8 mouse cellular contexts compared by ENCODE assay signal in the genomic region with DNA sequence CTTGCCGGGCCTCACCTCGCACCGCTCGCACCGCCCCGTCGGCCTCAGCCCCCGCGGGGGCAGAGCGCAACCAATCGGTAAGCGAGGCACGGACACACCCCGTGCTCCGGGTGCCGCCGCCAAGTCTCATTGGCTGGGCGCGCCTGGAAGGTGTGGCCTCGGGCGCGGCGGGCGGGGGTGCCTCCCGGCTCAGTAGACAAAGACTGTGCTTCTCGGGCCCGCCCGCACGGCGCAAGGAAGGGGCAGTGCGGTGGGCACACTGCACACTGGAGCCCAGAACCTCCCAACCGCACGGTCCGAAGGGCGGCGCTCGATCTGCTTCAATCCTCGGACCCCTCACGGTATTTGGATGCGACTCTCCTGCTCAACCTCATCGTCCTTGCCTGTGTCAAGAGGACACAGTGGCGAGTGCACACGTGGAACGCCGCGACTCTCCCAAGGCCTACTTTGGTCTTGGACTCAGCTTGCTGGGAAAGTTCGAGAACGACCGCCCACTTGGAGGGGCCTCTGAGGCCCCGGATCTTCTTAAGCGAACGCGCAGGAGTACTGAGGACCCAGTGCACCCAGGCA. TPM values are rescaled to one million over a fixed set of nuclear protein-coding genes. Genes with fewer than 3 reads are reported as not detected.
DNase-seq lines count a peak whose midpoint lies in the region; ATAC-seq lines count a peak whose summit lies in the region.

A gene (minus strand): TSS at position 44 of the 570 bp plus-strand sequence.
A gene (plus strand): TSS at position 207 of the 570 bp plus-strand sequence.

- peak within 1 kb of the TSS; percentile 99 for H3K4me2 ChIP-seq in heart, embryonic 14.5 days (ENCODE audit: low read length)
- peak within 1 kb of the TSS; percentile 96 for H3K4me2 ChIP-seq in liver, embryonic 13.5 days
- H3K4me2 ChIP-seq in stomach, embryonic 16.5 days (ENCODE audit: low read depth, low read length), result peak within 1 kb of the TSS; percentile 90

- WGBS in heart, embryonic 14.5 days, result 0% methylated on average over 53 of the region's 53 CpGs
- WGBS in liver, embryonic 13.5 days (ENCODE audit: insufficient replicate concordance), result under 1% methylated on average over 44 of the region's 53 CpGs
- WGBS in stomach, embryonic 16.5 days, result under 1% methylated on average over 53 of the region's 53 CpGs

- no peaks in the 10 kb centered on the region for H3K27me3 ChIP-seq in heart, embryonic 14.5 days (ENCODE audit: control insufficient read depth, insufficient read depth, low read length)
- no peaks in the 10 kb centered on the region for H3K27me3 ChIP-seq in liver, embryonic 13.5 days
- no peaks in the 10 kb centered on the region for H3K27me3 ChIP-seq in stomach, embryonic 16.5 days (ENCODE audit: control insufficient read depth, insufficient read depth, low read length)

- H3K4me1 ChIP-seq in brown adipose tissue, adult 24 weeks (ENCODE audit: control insufficient read depth, insufficient read depth, insufficient read length, low read length), result peaks cover 21% of the 10 kb centered on the region
- peaks cover 22 to 25% of the 10 kb centered on the region in 2 experiments for H3K4me1 ChIP-seq in heart, embryonic 14.5 days (ENCODE audit: control insufficient read depth in 2 of 2, insufficient read depth in 2 of 2, low read length in 2 of 2)
- peaks cover 39% of the 10 kb centered on the region for H3K4me1 ChIP-seq in liver, embryonic 13.5 days (replicated peaks)
- peaks cover 18% of the 10 kb centered on the region for H3K4me1 ChIP-seq in stomach, embryonic 16.5 days (ENCODE audit: control insufficient read depth, insufficient read depth, low read length)

- peak within 1 kb of the TSS; percentile 69 for H3K27ac ChIP-seq in brown adipose tissue, adult 24 weeks (replicated peaks; ENCODE audit: low read depth, low read length)
- peak within 1 kb of the TSS; percentile 56 to 74 for H3K27ac ChIP-seq in heart, embryonic 14.5 days (replicated peaks in 1 of 2; ENCODE audit: control insufficient read depth in 1 of 2, insufficient read depth in 1 of 2, low read depth in 2 of 2, low read length in 2 of 2)
- H3K27ac ChIP-seq in liver, embryonic 13.5 days, result peak within 1 kb of the TSS; percentile 61; the same call in 1 of the 2 replicates
- peak within 1 kb of the TSS; percentile 92 for H3K27ac ChIP-seq in stomach, embryonic 16.5 days (ENCODE audit: low read length)

- no peaks in the 10 kb centered on the region for H3K9me3 ChIP-seq in heart, embryonic 14.5 days (ENCODE audit: control insufficient read depth, low read length)
- no peaks in the 10 kb centered on the region for H3K9me3 ChIP-seq in liver, embryonic 13.5 days (replicated peaks)
- H3K9me3 ChIP-seq in stomach, embryonic 16.5 days (replicated peaks; ENCODE audit: control insufficient read depth, low read length), result no peaks in the 10 kb centered on the region

- DNase-seq in CD4-positive, CD25-positive, alpha-beta regulatory T cell, adult 2 months (ENCODE audit: low read depth, low spot score), result peak; percentile 94
- DNase-seq in fibroblast of lung, adult 2 months (ENCODE audit: low read depth), result peak; percentile 89
- DNase-seq in kidney, postnatal 14 days, result peak; percentile 98
- DNase-seq in liver, embryonic 13.5 days, result peak; percentile 94
- peak; percentile 95 for DNase-seq in neural tube, embryonic 10.5 days (ENCODE audit: extremely low spot score, low spot score)

- H3K9ac ChIP-seq in heart, embryonic 14.5 days (ENCODE audit: low read length), result peak within 1 kb of the TSS; percentile 88
- peak within 1 kb of the TSS; percentile 75 for H3K9ac ChIP-seq in liver, embryonic 13.5 days
- H3K9ac ChIP-seq in stomach, embryonic 16.5 days (ENCODE audit: low read length), result peak within 1 kb of the TSS; percentile 89

- peak; percentile 99 for ATAC-seq in heart, embryonic 14.5 days (ENCODE audit: insufficient number of reproducible peaks, insufficient read depth, low FRiP score, low read depth)
- ATAC-seq in liver, embryonic 13.5 days (ENCODE audit: low read depth), result peak; percentile 98
- ATAC-seq in stomach, embryonic 16.5 days (ENCODE audit: insufficient read depth, low FRiP score), result peak; percentile 98

- H3K4me3 ChIP-seq in brown adipose tissue, adult 24 weeks (ENCODE audit: insufficient read depth, low read depth, low read length), result peak within 1 kb of the TSS; percentile 66
- H3K4me3 ChIP-seq in heart, embryonic 14.5 days (ENCODE audit: control insufficient read depth in 1 of 2, insufficient read depth in 1 of 2, low read depth in 1 of 2, low read length in 2 of 2), result peak within 1 kb of the TSS; percentile 59 to 76
- peak within 1 kb of the TSS; percentile 68 for H3K4me3 ChIP-seq in liver, embryonic 13.5 days (replicated peaks)
- H3K4me3 ChIP-seq in stomach, embryonic 16.5 days (replicated peaks; ENCODE audit: low read length), result peak within 1 kb of the TSS; percentile 75

- peaks cover 14% of the 10 kb centered on the region for H3K36me3 ChIP-seq in heart, embryonic 14.5 days (ENCODE audit: control insufficient read depth, insufficient read depth, low read length)
- peaks cover under 1% of the 10 kb centered on the region; the same call in 1 of the 2 replicates for H3K36me3 ChIP-seq in liver, embryonic 13.5 days
- H3K36me3 ChIP-seq in stomach, embryonic 16.5 days (ENCODE audit: control insufficient read depth, insufficient read depth, low read length), result peaks cover 2% of the 10 kb centered on the region; the same call in 1 of the 2 replicates

RNA-seq across cellular contexts. Expression of the first gene that starts in this region (rescaled TPM):
- 1.2 and 1.8 TPM in 2 replicates for polyA plus RNA-seq in brown adipose tissue, adult 24 weeks (2012; ENCODE audit: insufficient read depth, insufficient read length, missing spikeins)
- polyA plus RNA-seq in heart, embryonic 14.5 days (2014; fragmentation: Nextera tagmentation; extraction: Ambion mirVana), result 2.5 and 2.7 TPM in 2 replicates
- 0.98 and 1.0 TPM in 2 replicates for polyA plus RNA-seq in liver, embryonic 13.5 days (2015; fragmentation: Nextera tagmentation; extraction: Ambion mirVana)
- 6.8 and 8.2 TPM in 2 replicates for polyA plus RNA-seq in stomach, embryonic 16.5 days (2015; fragmentation: Nextera tagmentation; extraction: Ambion mirVana)

RNA-seq across cellular contexts. Expression of the second gene that starts in this region (rescaled TPM):
- polyA plus RNA-seq in brown adipose tissue, adult 24 weeks (2012; ENCODE audit: insufficient read depth, insufficient read length, missing spikeins), result 3.3 and 5.6 TPM in 2 replicates
- 4.2 and 4.6 TPM in 2 replicates for polyA plus RNA-seq in heart, embryonic 14.5 days (2014; fragmentation: Nextera tagmentation; extraction: Ambion mirVana)
- polyA plus RNA-seq in liver, embryonic 13.5 days (2015; fragmentation: Nextera tagmentation; extraction: Ambion mirVana), result 2.0 and 2.5 TPM in 2 replicates
- 10.0 TPM in 2 replicates for polyA plus RNA-seq in stomach, embryonic 16.5 days (2015; fragmentation: Nextera tagmentation; extraction: Ambion mirVana)

Comparison
In these comparisons a context has a peak if more than half of its experiments do, and no peak if none do; other contexts are left out.
1. Peak in every context shown above with its lines: DNase-seq, ATAC-seq, H3K4me3 ChIP-seq and H3K27ac ChIP-seq.